Mouse (Mus musculus): Measurements from ENCODE around the gene Olfr1202. TPM values are rescaled to one million over a fixed set of nuclear protein-coding genes. Genes with fewer than 3 reads are reported as not detected.

Gene Olfr1202
- polyA plus RNA-seq (2015; fragmentation: Nextera tagmentation; extraction: Ambion mirVana): not detected in 2 replicates

- no peak within 1 kb of the TSS for H3K27ac ChIP-seq (ENCODE audit: low read length)
- WGBS: 85% methylated on average over 1 of the region's 1 CpGs
- no peaks in the 10 kb centered on the region for H3K36me3 ChIP-seq (ENCODE audit: insufficient read depth, low read length)
- H3K4me2 ChIP-seq (replicated peaks; ENCODE audit: low read depth, low read length): no peak within 1 kb of the TSS
- no peak within 1 kb of the TSS for H3K9ac ChIP-seq (replicated peaks; ENCODE audit: low read length)
- H3K9me3 ChIP-seq (ENCODE audit: low read length): no peaks in the 10 kb centered on the region
- no peak for ATAC-seq (ENCODE audit: low FRiP score, low TSS enrichment)
- no peaks in the 10 kb centered on the region for H3K4me1 ChIP-seq (ENCODE audit: insufficient read depth, low read length)
- no peaks in the 10 kb centered on the region for H3K27me3 ChIP-seq (ENCODE audit: insufficient read depth, low read length)
- no peak within 1 kb of the TSS for H3K4me3 ChIP-seq (ENCODE audit: low read length)
Observed at GRCm38 (mm10) chr2:88814196-88814595, at the start of gene Olfr1202. Gene Olfr1202 (plus strand): TSS chr2:88814496.

GRCm38 (mm10) chr2:88770388-88770787 lies 43.9 kb upstream of the Olfr1202 start, which contains the start of gene Olfr1200:
Gene Olfr1200 (minus strand): TSS chr2:88770488.
- ATAC-seq (ENCODE audit: low FRiP score, low TSS enrichment): no peak
- no peaks in the 10 kb centered on the region for H3K36me3 ChIP-seq (ENCODE audit: insufficient read depth, low read length)
- no peak within 1 kb of the TSS for H3K4me2 ChIP-seq (replicated peaks; ENCODE audit: low read depth, low read length)
- H3K4me1 ChIP-seq (ENCODE audit: insufficient read depth, low read length): no peaks in the 10 kb centered on the region
- H3K9me3 ChIP-seq (ENCODE audit: low read length): no peaks in the 10 kb centered on the region
- H3K27me3 ChIP-seq (ENCODE audit: insufficient read depth, low read length): no peaks in the 10 kb centered on the region
- H3K27ac ChIP-seq (ENCODE audit: low read length): no peak within 1 kb of the TSS
- WGBS: 74% methylated on average over 2 of the region's 2 CpGs
- no peak within 1 kb of the TSS for H3K4me3 ChIP-seq (ENCODE audit: low read length)
- H3K9ac ChIP-seq (replicated peaks; ENCODE audit: low read length): no peak within 1 kb of the TSS

GRCm38 (mm10) chr2:88792736-88793135 lies 21.6 kb upstream of the Olfr1202 start, which contains the start of gene Olfr1201:
Gene Olfr1201 (plus strand): TSS chr2:88793036.
- Histone ChIP-seq H3K4me3 (ENCODE audit: low read length) (no peak within 1 kb of the TSS), H3K9me3 (ENCODE audit: low read length) (no peaks in the 10 kb centered on the region), H3K4me1 (ENCODE audit: insufficient read depth, low read length) (no peaks in the 10 kb centered on the region), H3K4me2 (replicated peaks; ENCODE audit: low read depth, low read length) (no peak within 1 kb of the TSS), H3K9ac (replicated peaks; ENCODE audit: low read length) (no peak within 1 kb of the TSS), H3K27me3 (ENCODE audit: insufficient read depth, low read length) (no peaks in the 10 kb centered on the region), H3K27ac (ENCODE audit: low read length) (no peak within 1 kb of the TSS), H3K36me3 (ENCODE audit: insufficient read depth, low read length) (no peaks in the 10 kb centered on the region)
- WGBS: 80% methylated on average over 6 of the region's 6 CpGs
- ATAC-seq (ENCODE audit: low FRiP score, low TSS enrichment): no peak

- Histone ChIP-seq H3K4me2 (replicated peaks; ENCODE audit: low read depth, low read length) (no peak within 1 kb of the TSS), H3K9ac (replicated peaks; ENCODE audit: low read length) (no peak within 1 kb of the TSS), H3K9me3 (ENCODE audit: low read length) (no peaks in the 10 kb centered on the region), H3K4me1 (ENCODE audit: insufficient read depth, low read length) (no peaks in the 10 kb centered on the region), H3K27ac (ENCODE audit: low read length) (no peak within 1 kb of the TSS), H3K27me3 (ENCODE audit: insufficient read depth, low read length) (no peaks in the 10 kb centered on the region), H3K4me3 (ENCODE audit: low read length) (no peak within 1 kb of the TSS), H3K36me3 (ENCODE audit: insufficient read depth, low read length) (no peaks in the 10 kb centered on the region)
- WGBS: 87% methylated on average over 2 of the region's 2 CpGs
- no peak for ATAC-seq (ENCODE audit: low FRiP score, low TSS enrichment)
Observed at GRCm38 (mm10) chr2:88829437-88829836, 15.1 kb downstream of the Olfr1202 start, which contains the start of gene Olfr1205. Gene Olfr1205 (plus strand): TSS chr2:88829737.

GRCm38 (mm10) chr2:88838477-88838876 lies 24.2 kb downstream of the Olfr1202 start:
- Histone ChIP-seq H3K9ac (replicated peaks; ENCODE audit: low read length) (no peak overlapping the region), H3K9me3 (ENCODE audit: low read length) (0 out of 2 replicates have a peak, but pooled peaks cover 2% of the 10 kb centered on the region), H3K36me3 (ENCODE audit: insufficient read depth, low read length) (no peaks in the 10 kb centered on the region), H3K27me3 (ENCODE audit: insufficient read depth, low read length) (no peaks in the 10 kb centered on the region), H3K27ac (ENCODE audit: low read length) (no peak overlapping the region), H3K4me1 (ENCODE audit: insufficient read depth, low read length) (no peaks in the 10 kb centered on the region), H3K4me2 (replicated peaks; ENCODE audit: low read depth, low read length) (no peak overlapping the region), H3K4me3 (ENCODE audit: low read length) (no peak overlapping the region)
- ATAC-seq (ENCODE audit: low FRiP score, low TSS enrichment): no peak
- WGBS: 48% methylated on average over 2 of the region's 2 CpGs

GRCm38 (mm10) chr2:88848992-88849391 lies 34.7 kb downstream of the Olfr1202 start, which contains the start of gene Olfr1204:
Gene Olfr1204 (plus strand): TSS chr2:88849292.
- H3K4me2 ChIP-seq (replicated peaks; ENCODE audit: low read depth, low read length): no peak within 1 kb of the TSS
- no peak for ATAC-seq (ENCODE audit: low FRiP score, low TSS enrichment)

GRCm38 (mm10) chr2:88862931-88863330 lies 48.6 kb downstream of the Olfr1202 start, which contains the start of gene Olfr1206:
Gene Olfr1206 (plus strand): TSS chr2:88863231.
- no peak for ATAC-seq (ENCODE audit: low FRiP score, low TSS enrichment)
- Histone ChIP-seq H3K36me3 (ENCODE audit: insufficient read depth, low read length) (no peaks in the 10 kb centered on the region), H3K9me3 (ENCODE audit: low read length) (no peaks in the 10 kb centered on the region), H3K9ac (replicated peaks; ENCODE audit: low read length) (no peak within 1 kb of the TSS), H3K4me1 (ENCODE audit: insufficient read depth, low read length) (no peaks in the 10 kb centered on the region), H3K27me3 (ENCODE audit: insufficient read depth, low read length) (no peaks in the 10 kb centered on the region), H3K27ac (ENCODE audit: low read length) (no peak within 1 kb of the TSS), H3K4me3 (ENCODE audit: low read length) (no peak within 1 kb of the TSS), H3K4me2 (replicated peaks; ENCODE audit: low read depth, low read length) (no peak within 1 kb of the TSS)
- 91% methylated on average over 2 of the region's 2 CpGs for WGBS

More at GRCm38 (mm10) chr2:88848992-88849391, 34.7 kb downstream of the Olfr1202 start, which contains the start of gene Olfr1204:
- H3K4me3 ChIP-seq (ENCODE audit: low read length): no peak within 1 kb of the TSS
- H3K27ac ChIP-seq (ENCODE audit: low read length): no peak within 1 kb of the TSS
- H3K9ac ChIP-seq (replicated peaks; ENCODE audit: low read length): no peak within 1 kb of the TSS
- no peaks in the 10 kb centered on the region for H3K36me3 ChIP-seq (ENCODE audit: insufficient read depth, low read length)
- WGBS: 93% methylated on average over 1 of the region's 1 CpGs
- H3K27me3 ChIP-seq (ENCODE audit: insufficient read depth, low read length): no peaks in the 10 kb centered on the region
- no peaks in the 10 kb centered on the region for H3K4me1 ChIP-seq (ENCODE audit: insufficient read depth, low read length)
- no peaks in the 10 kb centered on the region; the same call in 1 of the 2 replicates for H3K9me3 ChIP-seq (ENCODE audit: low read length)

Other genes starting within 250 kb of the Olfr1202 start
- gene Olfr1189, start 228.0 kb upstream of the Olfr1202 start, polyA plus RNA-seq (2015; fragmentation: Nextera tagmentation; extraction: Ambion mirVana): not detected in 2 replicates
- gene Olfr1191-ps1, start 174.0 kb upstream of the Olfr1202 start, polyA plus RNA-seq (2015; fragmentation: Nextera tagmentation; extraction: Ambion mirVana): not detected in 2 replicates
- gene Olfr1192-ps1, start 166.0 kb upstream of the Olfr1202 start, polyA plus RNA-seq (2015; fragmentation: Nextera tagmentation; extraction: Ambion mirVana): not detected in 2 replicates
- gene Olfr1193, start 138.9 kb upstream of the Olfr1202 start, polyA plus RNA-seq (2015; fragmentation: Nextera tagmentation; extraction: Ambion mirVana): not detected in 2 replicates
- gene Olfr1195, start 125.3 kb upstream of the Olfr1202 start, polyA plus RNA-seq (2015; fragmentation: Nextera tagmentation; extraction: Ambion mirVana): not detected in 2 replicates
- gene Olfr1196, start 109.9 kb upstream of the Olfr1202 start, polyA plus RNA-seq (2015; fragmentation: Nextera tagmentation; extraction: Ambion mirVana): not detected in 2 replicates
- gene Olfr1197, start 82.1 kb upstream of the Olfr1202 start, polyA plus RNA-seq (2015; fragmentation: Nextera tagmentation; extraction: Ambion mirVana): not detected in 2 replicates
- not detected in 2 replicates for gene Olfr1198, start 63.1 kb upstream of the Olfr1202 start, polyA plus RNA-seq (2015; fragmentation: Nextera tagmentation; extraction: Ambion mirVana)
- not detected in 2 replicates for gene Olfr1199, start 54.0 kb upstream of the Olfr1202 start, polyA plus RNA-seq (2015; fragmentation: Nextera tagmentation; extraction: Ambion mirVana)
- not detected in 2 replicates for gene Olfr1200, start 44.0 kb upstream of the Olfr1202 start, polyA plus RNA-seq (2015; fragmentation: Nextera tagmentation; extraction: Ambion mirVana)
- gene Olfr1201, start 21.5 kb upstream of the Olfr1202 start, polyA plus RNA-seq (2015; fragmentation: Nextera tagmentation; extraction: Ambion mirVana): not detected in 2 replicates
- gene Olfr1205, start 15.2 kb downstream of the Olfr1202 start, polyA plus RNA-seq (2015; fragmentation: Nextera tagmentation; extraction: Ambion mirVana): not detected in 2 replicates
- gene Olfr1204, start 34.8 kb downstream of the Olfr1202 start, polyA plus RNA-seq (2015; fragmentation: Nextera tagmentation; extraction: Ambion mirVana): not detected in 2 replicates
- not detected in 2 replicates for gene Olfr1206, start 48.7 kb downstream of the Olfr1202 start, polyA plus RNA-seq (2015; fragmentation: Nextera tagmentation; extraction: Ambion mirVana)
- gene Olfr1208, start 87.8 kb downstream of the Olfr1202 start, polyA plus RNA-seq (2015; fragmentation: Nextera tagmentation; extraction: Ambion mirVana): not detected in 2 replicates
- not detected in 2 replicates for gene Olfr1209, start 100.7 kb downstream of the Olfr1202 start, polyA plus RNA-seq (2015; fragmentation: Nextera tagmentation; extraction: Ambion mirVana)
- gene Olfr1211, start 123.6 kb downstream of the Olfr1202 start, polyA plus RNA-seq (2015; fragmentation: Nextera tagmentation; extraction: Ambion mirVana): not detected in 2 replicates
- not detected in 2 replicates for gene Olfr1212, start 139.5 kb downstream of the Olfr1202 start, polyA plus RNA-seq (2015; fragmentation: Nextera tagmentation; extraction: Ambion mirVana)
- gene Gm13762, start 165.8 kb downstream of the Olfr1202 start, polyA plus RNA-seq (2015; fragmentation: Nextera tagmentation; extraction: Ambion mirVana): not detected in 2 replicates
- gene Olfr1214, start 178.2 kb downstream of the Olfr1202 start, polyA plus RNA-seq (2015; fragmentation: Nextera tagmentation; extraction: Ambion mirVana): not detected in 2 replicates
- gene Olfr1215, start 192.5 kb downstream of the Olfr1202 start, polyA plus RNA-seq (2015; fragmentation: Nextera tagmentation; extraction: Ambion mirVana): not detected in 2 replicates
- gene Olfr1216, start 203.8 kb downstream of the Olfr1202 start, polyA plus RNA-seq (2015; fragmentation: Nextera tagmentation; extraction: Ambion mirVana): not detected in 2 replicates
- not detected in 2 replicates for gene Olfr1217, start 217.6 kb downstream of the Olfr1202 start, polyA plus RNA-seq (2015; fragmentation: Nextera tagmentation; extraction: Ambion mirVana)
- not detected in 2 replicates for gene Olfr1218, start 246.7 kb downstream of the Olfr1202 start, polyA plus RNA-seq (2015; fragmentation: Nextera tagmentation; extraction: Ambion mirVana)

Measured in kidney, embryonic 16.5 days (tissue).